Mouse (Mus musculus) kidney, adult 8-10 months (tissue): Measurements from ENCODE around the gene Cdh3.

ENCODE experiments used
- DNase-seq, 2 experiments: peaks; one replicate each; pipeline ENCODE4 v3.0.0; 2022

Gene Cdh3

GRCm38 (mm10) chr8:106510365-106510975 is at the start of gene Cdh3:
Gene Cdh3, plus strand, starts transcription at chr8:106510891.
- peak; percentile 80 to 84 for DNase-seq

DNA sequence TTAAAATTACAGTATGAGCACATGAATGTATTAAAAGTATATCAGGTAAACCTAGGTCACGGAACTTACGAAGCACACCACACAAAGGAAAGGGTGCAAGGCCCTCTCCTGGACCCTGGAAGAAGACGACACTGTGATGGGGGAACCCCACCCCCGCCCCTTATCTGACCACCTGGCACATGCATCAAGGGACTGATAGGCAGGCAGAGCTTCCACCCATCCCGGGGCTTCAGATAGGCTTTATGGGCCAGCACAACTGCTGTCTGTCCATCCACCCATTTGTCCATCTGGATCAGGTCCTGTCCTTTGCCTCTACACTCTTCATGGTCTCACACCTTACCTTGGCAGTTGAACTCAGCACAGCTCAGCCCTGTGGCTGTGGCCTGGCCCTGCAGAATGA is 48.6 kb upstream of the Cdh3 start:
- no peak for DNase-seq

DNA sequence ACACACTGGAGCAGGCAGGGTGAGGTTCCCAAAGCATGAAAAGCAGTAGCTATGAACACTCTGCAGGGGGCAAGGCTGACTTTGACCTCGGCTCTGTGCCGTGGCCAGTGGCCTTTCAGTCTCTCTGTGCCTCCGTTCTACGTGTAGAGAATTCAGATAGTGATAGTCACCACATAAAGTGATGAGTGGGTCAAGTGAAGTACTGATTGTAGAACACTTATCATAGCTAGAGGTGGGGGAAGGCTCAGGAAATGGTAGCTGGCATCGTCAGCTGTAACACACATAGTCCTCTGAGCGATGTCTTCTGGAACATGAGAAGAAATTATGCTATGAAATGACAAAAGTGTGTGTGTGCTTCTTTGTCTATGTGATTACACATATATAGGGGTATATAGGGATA is 46.9 kb upstream of the Cdh3 start:
- no peak for DNase-seq

GRCm38 (mm10) chr8:106469485-106469884 is 41.2 kb upstream of the Cdh3 start:
- no peak for DNase-seq

GRCm38 (mm10) chr8:106474001-106474400 is 36.7 kb upstream of the Cdh3 start:
- DNase-seq: no peak

- no peak for DNase-seq
Measured at GRCm38 (mm10) chr8:106500018-106500685, 10.5 kb upstream of the Cdh3 start, which contains the start of gene 6030452D12Rik. Gene 6030452D12Rik, plus strand, starts transcription at chr8:106500522.

DNA sequence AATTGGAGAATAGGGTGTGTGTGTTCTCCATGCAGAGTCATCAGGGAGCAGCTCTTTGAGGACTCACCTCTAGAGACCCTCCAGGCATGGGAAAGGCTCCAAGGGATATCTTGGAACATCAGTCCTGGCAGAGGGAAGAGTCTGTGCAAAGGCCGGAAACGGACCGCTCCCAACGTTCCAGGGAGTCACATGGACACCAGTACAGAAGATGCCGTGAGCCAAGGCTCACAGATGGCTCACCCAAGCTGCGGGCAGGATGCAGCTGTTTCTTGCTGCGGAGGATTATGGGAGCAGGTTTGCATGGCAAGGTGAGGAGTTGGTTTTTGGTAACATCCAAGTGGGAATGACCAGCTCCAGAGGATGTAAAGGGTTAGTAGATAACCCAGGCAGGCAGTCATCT is 6.5 kb upstream of the Cdh3 start:
- DNase-seq: no peak

- DNase-seq: no peak
Measured at GRCm38 (mm10) chr8:106505328-106505965, 5.2 kb upstream of the Cdh3 start.

DNA sequence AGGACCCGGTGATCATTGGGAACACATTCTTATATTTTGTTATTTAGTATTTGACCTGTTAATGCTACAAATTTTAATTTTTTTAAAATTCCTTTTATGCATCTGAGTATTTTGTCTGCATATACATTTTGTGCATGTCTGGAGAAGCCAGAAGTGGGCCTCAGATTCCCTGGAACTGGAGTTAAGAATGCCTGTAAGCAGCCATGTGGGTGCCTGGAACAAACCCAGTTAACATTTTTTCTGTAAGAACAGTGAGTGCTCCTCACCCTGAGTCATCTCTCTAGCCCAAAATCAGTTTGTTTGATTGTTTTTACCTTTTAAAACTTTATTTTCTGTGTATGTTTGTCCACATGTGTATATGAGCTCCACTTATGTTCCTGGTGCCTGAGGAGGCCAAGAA is 4.6 kb upstream of the Cdh3 start:
- no peak for DNase-seq

GRCm38 (mm10) chr8:106507761-106508331 is 2.8 kb upstream of the Cdh3 start:
- DNase-seq: no peak

GRCm38 (mm10) chr8:106508456-106508855 is 2.2 kb upstream of the Cdh3 start:
- DNase-seq: no peak

- DNase-seq: no peak
Measured at GRCm38 (mm10) chr8:106509079-106509780, 1.5 kb upstream of the Cdh3 start.

DNA sequence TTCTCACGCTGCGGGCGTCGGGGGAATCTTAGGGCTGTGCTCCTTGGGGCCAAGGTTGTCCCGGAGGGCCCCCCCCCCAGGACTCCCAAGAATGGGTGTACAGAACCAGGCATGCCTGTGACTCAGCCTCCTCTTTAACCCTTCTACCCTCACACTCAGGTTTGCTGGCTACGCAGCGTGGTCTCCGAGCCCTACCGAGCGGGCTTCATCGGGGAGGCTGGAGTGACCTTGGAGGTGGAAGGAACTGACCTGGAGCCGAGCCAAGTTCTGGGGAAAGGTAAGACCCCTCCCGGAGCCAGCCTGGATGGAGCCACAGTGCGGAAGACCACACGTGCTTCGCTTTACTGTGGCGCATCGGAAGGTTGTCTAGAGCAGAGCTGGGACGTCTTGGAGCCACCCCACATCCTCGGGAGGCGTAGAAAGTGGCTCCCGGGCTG is 392 bp downstream of the Cdh3 start:
- DNase-seq: no peak

DNA sequence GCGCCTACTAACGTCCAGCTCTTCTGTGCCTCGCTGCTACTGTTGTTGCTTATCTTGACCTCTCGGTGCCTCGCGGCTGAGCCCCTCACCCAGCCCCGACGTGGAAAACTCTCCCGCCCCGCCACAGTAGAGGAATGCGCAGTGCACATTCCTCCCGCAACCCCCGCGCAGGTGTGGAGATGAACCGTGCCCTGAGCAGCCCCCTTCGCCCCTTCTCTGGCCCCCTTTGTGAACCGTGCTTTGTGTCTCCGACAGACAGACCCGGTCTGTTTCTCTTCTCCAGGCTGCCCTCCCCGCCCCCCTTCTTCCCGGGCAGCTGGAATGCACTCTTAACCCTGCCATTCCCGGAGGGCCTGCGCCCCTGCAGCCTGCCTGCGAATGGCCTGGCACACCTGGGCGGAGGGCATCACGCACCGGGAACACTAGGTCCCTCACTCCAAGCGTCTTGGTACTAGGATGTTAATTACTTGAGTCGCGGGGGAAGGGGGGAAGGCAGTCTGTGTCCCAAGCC is 895 bp downstream of the Cdh3 start:
- DNase-seq: no peak

- DNase-seq: peak in 1 of 2 experiments; percentile 53
Measured at GRCm38 (mm10) chr8:106512475-106513150, 1.9 kb downstream of the Cdh3 start.

DNA sequence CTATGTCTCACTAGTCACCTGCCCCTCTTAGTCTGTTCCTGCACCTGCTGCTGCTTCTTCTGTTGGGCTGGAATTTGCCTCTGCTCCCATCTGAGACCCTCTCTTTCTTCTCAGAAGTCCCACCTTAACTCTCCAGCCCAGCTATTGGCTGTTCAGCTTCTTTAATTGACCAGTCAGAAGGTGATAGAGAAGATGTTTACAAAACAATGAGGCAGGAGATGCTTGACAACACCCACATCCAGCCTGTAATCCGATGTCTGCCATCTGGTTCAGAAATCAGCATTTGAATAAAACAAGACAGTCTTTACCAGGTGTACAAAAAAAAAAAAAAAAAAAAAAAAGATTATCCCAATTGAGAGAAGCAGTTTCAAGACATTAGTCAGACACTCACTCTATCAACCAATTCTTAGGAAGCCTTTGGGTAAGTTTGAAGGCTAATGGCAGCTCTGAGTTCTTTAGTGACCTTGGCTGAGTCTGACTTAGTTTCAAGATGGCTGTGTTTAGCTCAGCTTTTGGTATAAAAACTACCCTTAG is 5.3 kb downstream of the Cdh3 start:
- DNase-seq: no peak

DNA sequence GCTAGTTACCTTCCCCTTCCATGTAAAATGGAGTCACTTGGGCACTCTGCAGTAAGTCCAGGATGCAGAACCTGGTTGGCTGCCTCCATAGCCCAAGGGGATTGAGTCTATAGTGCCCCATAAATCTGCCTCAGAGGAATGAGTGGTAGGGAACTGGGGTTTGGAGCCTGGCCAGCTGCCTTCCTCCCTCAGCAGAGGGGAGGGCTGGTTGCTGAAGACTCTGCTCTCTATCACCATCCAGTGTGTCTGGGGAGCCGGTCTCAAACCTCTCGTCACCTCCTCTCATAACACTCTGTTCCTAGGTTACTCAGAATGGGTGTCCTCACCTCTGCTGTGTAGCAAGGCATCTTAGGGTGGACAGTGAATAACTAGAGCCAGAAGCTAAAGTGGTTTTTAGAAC is 5.9 kb downstream of the Cdh3 start:
- DNase-seq: no peak

GRCm38 (mm10) chr8:106518763-106519162 is 8.1 kb downstream of the Cdh3 start:
- no peak for DNase-seq

DNA sequence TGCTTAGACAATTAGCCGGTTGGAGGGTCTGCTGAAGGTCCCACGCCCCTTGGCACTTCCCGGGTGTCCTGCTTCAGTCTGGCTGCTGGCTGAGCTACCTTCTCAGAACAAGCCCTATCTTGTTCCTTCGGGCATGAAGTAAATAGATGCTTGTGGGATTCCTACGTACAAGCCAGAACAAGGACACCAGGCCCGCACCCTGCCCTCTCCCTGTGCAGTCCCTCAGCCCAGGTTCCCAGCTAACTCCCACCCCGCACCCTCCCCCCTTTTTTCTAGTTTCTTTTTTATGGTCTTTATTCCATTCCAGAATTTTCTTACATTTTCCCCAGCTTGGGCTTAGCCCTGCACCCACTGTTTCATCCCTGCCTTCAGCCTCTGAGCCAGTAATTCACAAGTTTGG is 9.9 kb downstream of the Cdh3 start:
- no peak for DNase-seq

DNA sequence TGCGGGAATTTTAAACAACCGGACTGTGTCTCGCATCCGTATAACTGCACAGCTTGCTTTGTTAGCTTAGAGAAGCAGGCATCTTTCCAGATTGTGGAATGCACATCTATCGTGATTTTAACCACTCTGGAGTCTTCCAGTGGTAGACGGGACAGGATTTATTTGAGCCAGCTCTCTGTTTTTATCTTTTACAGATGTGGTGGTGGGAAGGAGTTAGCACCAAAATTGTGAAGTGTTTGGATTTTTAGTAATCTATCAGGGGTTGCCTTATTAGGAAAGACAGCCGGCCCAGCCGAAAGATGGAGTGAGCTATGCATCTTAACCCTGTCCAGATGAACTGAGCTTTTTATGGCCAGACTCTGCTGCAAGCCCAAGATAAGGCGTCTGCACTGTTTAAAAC is 11.2 kb downstream of the Cdh3 start:
- DNase-seq: no peak

- DNase-seq: no peak
Measured at GRCm38 (mm10) chr8:106526725-106527124, 16.0 kb downstream of the Cdh3 start.
